Mouse (Mus musculus) embryonic fibroblast, embryonic 13.5 days (primary cell): ENCODE results near the gene Rala.

ENCODE experiments used
- CTCF ChIP-seq: IDR thresholded peaks from 2 replicates; pipeline ENCODE4 v1.5.1; 2011; ENCODE audit warnings: mild to moderate bottlenecking, control low read depth, low read length, moderate library complexity, borderline replicate concordance; ENCODE audit not compliant: insufficient read depth
- POLR2A ChIP-seq: IDR thresholded peaks from 2 replicates; pipeline ENCODE4 v1.6.1; 2011; ENCODE audit warnings: low read depth, mild to moderate bottlenecking, control low read depth, low read length, moderate library complexity

DNA sequence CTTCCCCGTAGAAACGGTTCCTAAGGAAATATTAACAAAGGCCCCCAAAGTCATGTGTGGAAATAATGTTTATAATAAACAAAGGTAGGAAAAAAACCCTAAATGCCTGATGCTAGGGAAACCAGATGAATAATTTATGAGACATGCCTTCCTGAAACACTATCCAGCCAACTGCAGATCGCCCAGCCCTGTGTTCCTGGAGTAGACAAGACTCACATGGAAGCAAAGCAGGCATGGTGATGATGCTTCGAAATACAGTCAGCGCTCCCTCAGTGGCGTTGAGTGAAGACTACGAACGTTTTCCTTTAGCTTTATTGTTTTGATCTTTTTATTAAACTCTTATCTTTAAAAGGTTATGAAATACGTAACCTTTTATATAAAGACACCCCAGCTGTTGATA, 87.0 kb downstream of the Rala start:
- TF ChIP-seq CTCF = no peak
- TF ChIP-seq POLR2A = no peak
